Mouse (Mus musculus): ENCODE data around the gene Stpg4. TPM values are rescaled to one million over a fixed set of nuclear protein-coding genes. Genes with fewer than 3 reads are reported as not detected.
A peak's percentile ranks its signal among the peaks of the same experiment; 100 is the strongest.

Gene Stpg4
- polyA plus RNA-seq, 1 experiment from 2014 or later: not detected

DNA sequence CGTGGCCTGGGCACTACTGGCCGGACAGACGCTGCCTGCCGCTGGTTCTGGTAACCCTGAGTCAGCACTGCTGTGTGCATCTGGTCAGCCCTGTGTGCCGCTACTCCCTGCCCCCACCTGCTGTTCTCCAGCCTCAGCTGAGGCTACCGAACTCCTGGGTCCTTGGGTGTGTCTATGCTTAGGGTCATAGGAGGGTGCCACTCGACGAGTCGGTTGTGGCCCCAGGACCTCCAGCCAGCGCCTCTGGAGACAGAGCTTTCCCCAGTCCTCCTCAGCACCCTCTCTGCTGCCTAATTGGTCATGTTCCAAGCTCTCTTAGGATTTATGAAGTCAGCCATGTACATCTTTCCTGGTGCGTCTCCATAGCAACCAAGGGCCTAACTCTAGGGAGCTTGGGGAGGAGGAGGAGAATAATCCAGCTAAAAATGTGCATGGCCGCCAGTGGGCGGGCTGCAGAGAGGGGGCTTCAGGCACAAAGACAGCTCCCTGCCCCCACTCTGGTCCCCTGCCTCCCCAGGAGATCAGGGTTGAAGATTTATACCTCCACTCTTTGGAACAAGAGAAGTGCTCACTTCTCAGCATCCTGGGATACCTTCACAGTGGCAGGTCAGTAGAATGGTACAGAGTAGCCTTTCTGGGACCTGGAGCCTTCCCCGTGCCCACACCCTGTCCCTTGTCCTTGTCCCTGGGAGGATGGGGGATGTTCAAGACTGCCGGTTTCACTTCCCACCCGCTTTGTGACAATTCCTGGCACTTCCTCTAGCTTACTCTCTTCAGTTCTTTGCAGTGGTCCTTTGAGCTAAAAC, 49.0 kb downstream of the Stpg4 start:
- H3K9me3 ChIP-seq (ENCODE audit: control insufficient read depth, low read length): no peaks in the 10 kb centered on the region
- H3K36me3 ChIP-seq (ENCODE audit: control insufficient read depth, insufficient read depth, low read length): no peaks in the 10 kb centered on the region
- H3K4me3 ChIP-seq (replicated peaks; ENCODE audit: low read depth, low read length): no peak overlapping the region
- H3K4me2 ChIP-seq (ENCODE audit: low read length): 0 out of 2 replicates have a peak overlapping the region, but pooled peaks have one; percentile 24
- WGBS: 26% methylated on average over 16 of the region's 16 CpGs
- no peak overlapping the region for H3K9ac ChIP-seq (replicated peaks; ENCODE audit: low read length)
- H3K27ac ChIP-seq (replicated peaks; ENCODE audit: low read depth, low read length): peak overlapping the region; percentile 76
- DNase-seq (peak; percentile 86), ATAC-seq (ENCODE audit: low FRiP score, low TSS enrichment) (peak; percentile 56; the same call in 1 of the 2 replicates)
- peaks cover 32% of the 10 kb centered on the region for H3K4me1 ChIP-seq (ENCODE audit: control insufficient read depth, insufficient read depth, low read length)
- H3K27me3 ChIP-seq (ENCODE audit: control insufficient read depth, insufficient read depth, low read length): no peaks in the 10 kb centered on the region

- ATAC-seq (ENCODE audit: low FRiP score, low TSS enrichment) (no peak), DNase-seq (peak; percentile 45)
- Histone ChIP-seq H3K27ac (replicated peaks; ENCODE audit: low read depth, low read length) (no peak overlapping the region), H3K4me3 (replicated peaks; ENCODE audit: low read depth, low read length) (no peak overlapping the region), H3K9ac (replicated peaks; ENCODE audit: low read length) (no peak overlapping the region), H3K9me3 (ENCODE audit: control insufficient read depth, low read length) (no peaks in the 10 kb centered on the region), H3K4me2 (ENCODE audit: low read length) (no peak overlapping the region), H3K27me3 (ENCODE audit: control insufficient read depth, insufficient read depth, low read length) (no peaks in the 10 kb centered on the region), H3K36me3 (ENCODE audit: control insufficient read depth, insufficient read depth, low read length) (no peaks in the 10 kb centered on the region), H3K4me1 (ENCODE audit: control insufficient read depth, insufficient read depth, low read length) (peaks cover 35% of the 10 kb centered on the region)
- WGBS: 65% methylated on average over 6 of the region's 6 CpGs
Observed at GRCm38 (mm10) chr17:87377536-87377935, 50.0 kb downstream of the Stpg4 start.

- DNase-seq (no peak), ATAC-seq (ENCODE audit: low FRiP score, low TSS enrichment) (no peak)
- Histone ChIP-seq H3K9me3 (ENCODE audit: control insufficient read depth, low read length) (no peaks in the 10 kb centered on the region), H3K4me1 (ENCODE audit: control insufficient read depth, insufficient read depth, low read length) (peaks cover 41% of the 10 kb centered on the region), H3K27me3 (ENCODE audit: control insufficient read depth, insufficient read depth, low read length) (no peaks in the 10 kb centered on the region), H3K9ac (replicated peaks; ENCODE audit: low read length) (no peak overlapping the region), H3K36me3 (ENCODE audit: control insufficient read depth, insufficient read depth, low read length) (no peaks in the 10 kb centered on the region), H3K4me3 (replicated peaks; ENCODE audit: low read depth, low read length) (no peak overlapping the region), H3K4me2 (ENCODE audit: low read length) (no peak overlapping the region), H3K27ac (replicated peaks; ENCODE audit: low read depth, low read length) (no peak overlapping the region)
- 91% methylated on average over 6 of the region's 6 CpGs for WGBS
Observed at GRCm38 (mm10) chr17:87376831-87377471, 50.6 kb downstream of the Stpg4 start.

- Histone ChIP-seq H3K9ac (replicated peaks; ENCODE audit: low read length) (no peak overlapping the region), H3K4me3 (replicated peaks; ENCODE audit: low read depth, low read length) (no peak overlapping the region), H3K4me1 (ENCODE audit: control insufficient read depth, insufficient read depth, low read length) (peaks cover 43% of the 10 kb centered on the region), H3K4me2 (ENCODE audit: low read length) (no peak overlapping the region), H3K27me3 (ENCODE audit: control insufficient read depth, insufficient read depth, low read length) (no peaks in the 10 kb centered on the region), H3K9me3 (ENCODE audit: control insufficient read depth, low read length) (no peaks in the 10 kb centered on the region), H3K36me3 (ENCODE audit: control insufficient read depth, insufficient read depth, low read length) (no peaks in the 10 kb centered on the region), H3K27ac (replicated peaks; ENCODE audit: low read depth, low read length) (no peak overlapping the region)
- 71% methylated on average over 10 of the region's 10 CpGs for WGBS
- DNase-seq: peak; percentile 27
- no peak for ATAC-seq (ENCODE audit: low FRiP score, low TSS enrichment)
Observed at GRCm38 (mm10) chr17:87375941-87376511, 51.5 kb downstream of the Stpg4 start.

- Histone ChIP-seq H3K36me3 (ENCODE audit: control insufficient read depth, insufficient read depth, low read length) (no peaks in the 10 kb centered on the region), H3K4me3 (replicated peaks; ENCODE audit: low read depth, low read length) (no peak overlapping the region), H3K9ac (replicated peaks; ENCODE audit: low read length) (no peak overlapping the region), H3K27me3 (ENCODE audit: control insufficient read depth, insufficient read depth, low read length) (no peaks in the 10 kb centered on the region), H3K4me1 (ENCODE audit: control insufficient read depth, insufficient read depth, low read length) (peaks cover 28% of the 10 kb centered on the region), H3K4me2 (ENCODE audit: low read length) (no peak overlapping the region), H3K9me3 (ENCODE audit: control insufficient read depth, low read length) (no peaks in the 10 kb centered on the region), H3K27ac (replicated peaks; ENCODE audit: low read depth, low read length) (no peak overlapping the region)
- no peak for DNase-seq
- ATAC-seq (ENCODE audit: low FRiP score, low TSS enrichment): no peak
- 90% methylated on average over 9 of the region's 9 CpGs for WGBS
Observed at GRCm38 (mm10) chr17:87373327-87373726, 54.2 kb downstream of the Stpg4 start.

GRCm38 (mm10) chr17:87372189-87372588, 55.4 kb downstream of the Stpg4 start:
- Histone ChIP-seq H3K27ac (replicated peaks; ENCODE audit: low read depth, low read length) (peak overlapping the region; percentile 70), H3K4me3 (replicated peaks; ENCODE audit: low read depth, low read length) (no peak overlapping the region), H3K9me3 (ENCODE audit: control insufficient read depth, low read length) (no peaks in the 10 kb centered on the region), H3K36me3 (ENCODE audit: control insufficient read depth, insufficient read depth, low read length) (no peaks in the 10 kb centered on the region), H3K4me2 (ENCODE audit: low read length) (no peak overlapping the region), H3K27me3 (ENCODE audit: control insufficient read depth, insufficient read depth, low read length) (no peaks in the 10 kb centered on the region), H3K9ac (replicated peaks; ENCODE audit: low read length) (no peak overlapping the region), H3K4me1 (ENCODE audit: control insufficient read depth, insufficient read depth, low read length) (peaks cover 24% of the 10 kb centered on the region)
- 63% methylated on average over 7 of the region's 7 CpGs for WGBS
- DNase-seq: peak; percentile 74
- ATAC-seq (ENCODE audit: low FRiP score, low TSS enrichment): no peak

GRCm38 (mm10) chr17:87369270-87369759, 58.2 kb downstream of the Stpg4 start:
- ATAC-seq (ENCODE audit: low FRiP score, low TSS enrichment) (no peak), DNase-seq (peak; percentile 60)
- Histone ChIP-seq H3K4me3 (replicated peaks; ENCODE audit: low read depth, low read length) (no peak overlapping the region), H3K9me3 (ENCODE audit: control insufficient read depth, low read length) (no peaks in the 10 kb centered on the region), H3K4me2 (ENCODE audit: low read length) (no peak overlapping the region), H3K9ac (replicated peaks; ENCODE audit: low read length) (no peak overlapping the region), H3K27me3 (ENCODE audit: control insufficient read depth, insufficient read depth, low read length) (no peaks in the 10 kb centered on the region), H3K36me3 (ENCODE audit: control insufficient read depth, insufficient read depth, low read length) (no peaks in the 10 kb centered on the region), H3K4me1 (ENCODE audit: control insufficient read depth, insufficient read depth, low read length) (peaks cover 24% of the 10 kb centered on the region), H3K27ac (replicated peaks; ENCODE audit: low read depth, low read length) (no peak overlapping the region)
- WGBS: 61% methylated on average over 18 of the region's 18 CpGs

GRCm38 (mm10) chr17:87368481-87368880, 59.1 kb downstream of the Stpg4 start:
- H3K4me2 ChIP-seq (ENCODE audit: low read length): no peak overlapping the region
- H3K4me3 ChIP-seq (replicated peaks; ENCODE audit: low read depth, low read length): no peak overlapping the region
- DNase-seq (no peak), ATAC-seq (ENCODE audit: low FRiP score, low TSS enrichment) (no peak)
- no peaks in the 10 kb centered on the region for H3K27me3 ChIP-seq (ENCODE audit: control insufficient read depth, insufficient read depth, low read length)
- no peak overlapping the region for H3K9ac ChIP-seq (replicated peaks; ENCODE audit: low read length)
- no peak overlapping the region for H3K27ac ChIP-seq (replicated peaks; ENCODE audit: low read depth, low read length)
- whole genome bisulfite sequencing: 84% methylated on average over 10 of the region's 10 CpGs
- no peaks in the 10 kb centered on the region for H3K9me3 ChIP-seq (ENCODE audit: control insufficient read depth, low read length)
- no peaks in the 10 kb centered on the region for H3K36me3 ChIP-seq (ENCODE audit: control insufficient read depth, insufficient read depth, low read length)
- peaks cover 24% of the 10 kb centered on the region for H3K4me1 ChIP-seq (ENCODE audit: control insufficient read depth, insufficient read depth, low read length)

Measured in midbrain, embryonic 14.5 days (tissue).